Mouse (Mus musculus) retina, embryonic 14.5 days (tissue): Measurements from ENCODE around the gene P2rx2.

Source experiments
- DNase-seq: peaks from one replicate; pipeline ENCODE4 v3.0.0-alpha.2; 2015; ENCODE audit warnings: low spot score

P2rx2 gene

GRCm38 (mm10) chr5:110342648-110343284 is at the start of gene P2rx2:
Gene P2rx2, minus strand, starts transcription at chr5:110343212.
- peak; percentile 59 for DNase-seq

GRCm38 (mm10) chr5:110392727-110393126 is 49.7 kb upstream of the P2rx2 start:
- peak; percentile 48 for DNase-seq

- no peak for DNase-seq
Measured at GRCm38 (mm10) chr5:110390631-110391030, 47.6 kb upstream of the P2rx2 start.

- DNase-seq = no peak
Measured at GRCm38 (mm10) chr5:110387332-110387731, 44.3 kb upstream of the P2rx2 start.

- peak; percentile 84 for DNase-seq
Measured at GRCm38 (mm10) chr5:110386371-110387330, 43.6 kb upstream of the P2rx2 start.

- no peak for DNase-seq
Measured at GRCm38 (mm10) chr5:110385263-110385662, 42.3 kb upstream of the P2rx2 start.

- no peak for DNase-seq
Measured at GRCm38 (mm10) chr5:110384491-110384890, 41.5 kb upstream of the P2rx2 start.

GRCm38 (mm10) chr5:110379823-110380222 is 36.8 kb upstream of the P2rx2 start:
- DNase-seq = no peak

GRCm38 (mm10) chr5:110379086-110379485 is 36.1 kb upstream of the P2rx2 start:
- no peak for DNase-seq

GRCm38 (mm10) chr5:110378181-110378583 is 35.2 kb upstream of the P2rx2 start:
- no peak for DNase-seq

GRCm38 (mm10) chr5:110376802-110377433 is 33.9 kb upstream of the P2rx2 start:
- DNase-seq = peak; percentile 90

- no peak for DNase-seq
Measured at GRCm38 (mm10) chr5:110363822-110364545, 21.0 kb upstream of the P2rx2 start.

- DNase-seq = peak; percentile 83
Measured at GRCm38 (mm10) chr5:110363179-110363821, 20.3 kb upstream of the P2rx2 start.

GRCm38 (mm10) chr5:110362813-110363178 is 19.8 kb upstream of the P2rx2 start:
- no peak for DNase-seq

- DNase-seq = no peak
Measured at GRCm38 (mm10) chr5:110361465-110361864, 18.5 kb upstream of the P2rx2 start.

GRCm38 (mm10) chr5:110357531-110358179 is 14.6 kb upstream of the P2rx2 start:
- peak; percentile 96 for DNase-seq

GRCm38 (mm10) chr5:110354716-110355115 is 11.7 kb upstream of the P2rx2 start:
- DNase-seq = peak; percentile 81

GRCm38 (mm10) chr5:110347006-110347405 is 4.0 kb upstream of the P2rx2 start:
- DNase-seq = no peak

- no peak for DNase-seq
Measured at GRCm38 (mm10) chr5:110345553-110345952, 2.5 kb upstream of the P2rx2 start.

GRCm38 (mm10) chr5:110344524-110344923 is 1.5 kb upstream of the P2rx2 start, which contains the start of gene Lrcol1:
Gene Lrcol1, plus strand, starts transcription at chr5:110344730.
- no peak for DNase-seq

GRCm38 (mm10) chr5:110338792-110339191 is 4.2 kb downstream of the P2rx2 start:
- DNase-seq = no peak
